ENCODE assay signal across 31 mouse cellular contexts in genomic region chr10:59580593-59581149, GRCm38 (mm10). TPM values are rescaled to one million over a fixed set of nuclear protein-coding genes. Genes with fewer than 3 reads are reported as not detected.
"Had no signal": no experiment of that assay in that cellular context is flagged by ENCODE, and none has a peak within 500 bp of the region (broad histone marks: within the 10 kb centered on the region; RNA-seq: fewer than 3 reads in every experiment).

No protein-coding gene starts in this region.

- H3K36me3 ChIP-seq: liver, embryonic 15.5 days; lung, embryonic 15.5 days; midbrain, embryonic 13.5 days; neural tube, embryonic 13.5 days; stomach, embryonic 15.5 days had no signal

- H3K9me3 ChIP-seq: kidney, embryonic 15.5 days; limb, embryonic 10.5 days; limb, embryonic 13.5 days; liver, embryonic 12.5 days; liver, embryonic 15.5 days; lung, embryonic 15.5 days; megakaryocyte, embryonic 14.5 days; midbrain, embryonic 10.5 days; midbrain, embryonic 13.5 days; neural tube, embryonic 13.5 days; stomach, embryonic 15.5 days had no signal

- DNase-seq: kidney, postnatal 10 days; kidney, postnatal 36 days; layer of hippocampus, postnatal 36 days; liver; lung, adult 18-20 months; lung, postnatal 10 days; lung, postnatal 36 days; retina, postnatal 1 day; right cerebral cortex, postnatal 4 days; spleen, adult 18-20 months; thymus, postnatal 25 days had no signal

- H3K27ac ChIP-seq: kidney, embryonic 15.5 days; left cerebral cortex, adult 2 months; limb, embryonic 10.5 days; limb, embryonic 13.5 days; liver, embryonic 15.5 days; lung, embryonic 15.5 days; midbrain, embryonic 10.5 days; midbrain, embryonic 13.5 days; neural tube, embryonic 13.5 days; stomach, embryonic 15.5 days had no signal

- H3K4me3 ChIP-seq: kidney, embryonic 15.5 days; left cerebral cortex, adult 2 months; limb, embryonic 10.5 days; limb, embryonic 13.5 days; liver, embryonic 12.5 days; liver, embryonic 15.5 days; lung, embryonic 15.5 days; megakaryocyte, embryonic 14.5 days; midbrain, embryonic 10.5 days; midbrain, embryonic 13.5 days; myocyte; neural tube, embryonic 13.5 days; stomach, embryonic 15.5 days had no signal

- H3K4me2 ChIP-seq: kidney, embryonic 15.5 days; limb, embryonic 13.5 days; liver, embryonic 12.5 days; liver, embryonic 15.5 days; lung, embryonic 15.5 days; midbrain, embryonic 13.5 days; neural tube, embryonic 13.5 days; stomach, embryonic 15.5 days had no signal

- H3K9ac ChIP-seq: kidney, embryonic 15.5 days; limb, embryonic 13.5 days; liver, embryonic 12.5 days; liver, embryonic 15.5 days; lung, embryonic 15.5 days; midbrain, embryonic 13.5 days; neural tube, embryonic 13.5 days; stomach, embryonic 15.5 days had no signal

- H3K27me3 ChIP-seq: kidney, embryonic 15.5 days; limb, embryonic 13.5 days; liver, embryonic 12.5 days; liver, embryonic 15.5 days; lung, embryonic 15.5 days; megakaryocyte, embryonic 14.5 days; midbrain, embryonic 13.5 days; neural tube, embryonic 13.5 days; stomach, embryonic 15.5 days had no signal

RNA-seq across cellular contexts. Expression of gene Gm10322, which starts 35.2 kb away (rescaled TPM):
- total RNA-seq: layer of hippocampus, adult 8-10 months; layer of hippocampus, postnatal 10 days; layer of hippocampus, postnatal 36 days; left cerebral cortex, adult 2 months; left cerebral cortex, postnatal 25 days; monocyte, adult 5-6 weeks; neutrophil, adult 5-6 weeks had no signal
- polyA plus RNA-seq: kidney, embryonic 15.5 days; limb, embryonic 10.5 days; limb, embryonic 13.5 days; liver, embryonic 12.5 days; liver, embryonic 15.5 days; lung, embryonic 15.5 days; midbrain, embryonic 10.5 days; midbrain, embryonic 13.5 days; midbrain, embryonic 16.5 days; neural tube, embryonic 13.5 days; stomach, embryonic 15.5 days; thymus, postnatal 0 days had no signal
